In the genomic region with DNA sequence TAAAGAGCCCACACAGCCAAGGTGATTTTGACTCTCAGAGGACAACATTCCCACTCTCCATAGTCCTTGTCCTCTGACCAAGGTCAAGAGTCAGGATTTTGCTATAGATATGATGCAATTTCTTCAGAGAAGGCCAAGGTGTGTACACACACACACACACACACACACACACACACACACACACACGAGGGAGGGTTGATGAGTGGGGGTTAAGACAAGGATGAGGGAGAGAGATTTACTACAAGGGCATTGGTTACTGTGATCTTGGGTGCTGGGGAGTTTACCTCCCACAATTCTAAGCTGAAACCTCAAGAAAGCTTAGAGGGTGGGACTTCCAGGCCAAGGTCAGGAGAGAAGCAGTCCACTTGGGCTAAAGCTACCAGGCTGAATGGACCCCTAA, we compare ENCODE assay signal across 23 mouse cellular contexts.
DNase-seq lines count a peak whose midpoint lies in the region; ATAC-seq and TF ChIP-seq lines count a peak whose summit lies in the region.
"Had no signal": no experiment of that assay in that cellular context is flagged by ENCODE, and none has a peak within 500 bp of the region (broad histone marks: within the 10 kb centered on the region; RNA-seq: fewer than 3 reads in every experiment).

No protein-coding gene starts in this region.

- peak; percentile 52; the same call in 1 of the 2 replicates for ATAC-seq in hindbrain, embryonic 11.5 days (ENCODE audit: low FRiP score)
- no peak for ATAC-seq in hindbrain, embryonic 13.5 days (ENCODE audit: low FRiP score)
- ATAC-seq in neural tube, embryonic 11.5 days (ENCODE audit: insufficient read depth, low FRiP score, low TSS enrichment), result peak; percentile 51
- no peak for ATAC-seq in monocyte, adult 5-6 weeks (replicated peaks; ENCODE audit: insufficient number of reproducible peaks, low FRiP score, low TSS enrichment, poor library complexity, severe bottlenecking)
- ATAC-seq: CD4-positive, CD25-positive, alpha-beta regulatory T cell, adult 4 months had no signal

- no peaks in the 10 kb centered on the region for H3K4me1 ChIP-seq in hindbrain, embryonic 11.5 days (replicated peaks; ENCODE audit: control insufficient read depth, insufficient read depth, low read length)
- peaks cover 30% of the 10 kb centered on the region for H3K4me1 ChIP-seq in hindbrain, embryonic 13.5 days (replicated peaks)
- H3K4me1 ChIP-seq in ES-Bruce4 (ENCODE audit: control insufficient read depth, insufficient read depth, low read length), result peaks cover 7% of the 10 kb centered on the region
- peaks cover 6% of the 10 kb centered on the region; the same call in 1 of the 2 replicates for H3K4me1 ChIP-seq in neural tube, embryonic 11.5 days (ENCODE audit: control insufficient read depth, insufficient read depth, low read length)
- H3K4me1 ChIP-seq: limb, embryonic 12.5 days; lung, embryonic 15.5 days had no signal

- TF ChIP-seq POLR2A in ES-Bruce4 (IDR thresholded peaks at IDR 0.05; ENCODE audit: insufficient read depth, low read length), result no peak

- no peaks in the 10 kb centered on the region for H3K27me3 ChIP-seq in hindbrain, embryonic 11.5 days (ENCODE audit: control insufficient read depth, insufficient read depth, low read length)
- H3K27me3 ChIP-seq in hindbrain, embryonic 13.5 days, result no peaks in the 10 kb centered on the region
- no peaks in the 10 kb centered on the region for H3K27me3 ChIP-seq in ES-Bruce4 (ENCODE audit: control insufficient read depth, insufficient read depth, low read length, poor library complexity, severe bottlenecking)
- H3K27me3 ChIP-seq in neural tube, embryonic 11.5 days (ENCODE audit: control insufficient read depth, insufficient read depth, low read length), result no peaks in the 10 kb centered on the region
- H3K27me3 ChIP-seq: hindbrain, embryonic 15.5 days; kidney, embryonic 15.5 days; limb, embryonic 12.5 days; lung, embryonic 15.5 days; neural tube, embryonic 12.5 days had no signal

- no peak overlapping the region for H3K4me3 ChIP-seq in hindbrain, embryonic 11.5 days (ENCODE audit: low read depth, low read length)
- no peak overlapping the region for H3K4me3 ChIP-seq in hindbrain, embryonic 13.5 days
- no peak overlapping the region for H3K4me3 ChIP-seq in ES-Bruce4 (ENCODE audit: low read depth, low read length)
- no peak overlapping the region for H3K4me3 ChIP-seq in neural tube, embryonic 11.5 days (ENCODE audit: low read depth, low read length)
- H3K4me3 ChIP-seq: hindbrain, embryonic 15.5 days; kidney, embryonic 15.5 days; limb, embryonic 12.5 days; lung, embryonic 15.5 days; neural tube, embryonic 12.5 days had no signal

- peak overlapping the region; percentile 61 for H3K27ac ChIP-seq in hindbrain, embryonic 11.5 days (ENCODE audit: low read depth, low read length)
- H3K27ac ChIP-seq in hindbrain, embryonic 13.5 days, result no peak overlapping the region; the same call in 1 of the 2 replicates
- H3K27ac ChIP-seq in ES-Bruce4 (ENCODE audit: insufficient read depth, low read length), result peak overlapping the region; percentile 58; the same call in 1 of the 2 replicates
- peak overlapping the region; percentile 70 for H3K27ac ChIP-seq in neural tube, embryonic 11.5 days (ENCODE audit: low read depth, low read length)
- H3K27ac ChIP-seq: kidney, embryonic 15.5 days; limb, embryonic 12.5 days; lung, embryonic 15.5 days had no signal

- WGBS in hindbrain, embryonic 11.5 days, result 15% methylated on average over 1 of the region's 1 CpGs
- 57% methylated on average over 1 of the region's 1 CpGs for WGBS in hindbrain, embryonic 13.5 days
- 25% methylated on average over 1 of the region's 1 CpGs for WGBS in neural tube, embryonic 11.5 days

- TF ChIP-seq CTCF in ES-Bruce4 (IDR thresholded peaks at IDR 0.05; ENCODE audit: low read depth, low read length), result no peak

- H3K9ac ChIP-seq in hindbrain, embryonic 11.5 days (ENCODE audit: low read depth, low read length), result no peak overlapping the region
- H3K9ac ChIP-seq in hindbrain, embryonic 13.5 days, result no peak overlapping the region
- H3K9ac ChIP-seq in ES-Bruce4 (ENCODE audit: low read depth, poor library complexity, severe bottlenecking), result no peak overlapping the region
- no peak overlapping the region for H3K9ac ChIP-seq in neural tube, embryonic 11.5 days (ENCODE audit: low read length)
- H3K9ac ChIP-seq: forebrain, postnatal 0 days; hindbrain, embryonic 15.5 days; kidney, embryonic 15.5 days; limb, embryonic 12.5 days; lung, embryonic 15.5 days; neural tube, embryonic 12.5 days had no signal

- no peak for TF ChIP-seq EP300 in ES-Bruce4 (IDR thresholded peaks at IDR 0.05; ENCODE audit: insufficient read depth, low read depth, low read length)

- H3K36me3 ChIP-seq in hindbrain, embryonic 11.5 days (ENCODE audit: control insufficient read depth, insufficient read depth, low read length), result no peaks in the 10 kb centered on the region
- H3K36me3 ChIP-seq in hindbrain, embryonic 13.5 days, result no peaks in the 10 kb centered on the region
- no peaks in the 10 kb centered on the region for H3K36me3 ChIP-seq in ES-Bruce4 (ENCODE audit: control insufficient read depth, insufficient read depth, low read length, poor library complexity, severe bottlenecking)
- no peaks in the 10 kb centered on the region for H3K36me3 ChIP-seq in neural tube, embryonic 11.5 days (ENCODE audit: control insufficient read depth, insufficient read depth, low read length)
- H3K36me3 ChIP-seq: hindbrain, embryonic 15.5 days; limb, embryonic 12.5 days; lung, embryonic 15.5 days; neural tube, embryonic 12.5 days had no signal

- DNase-seq in hindbrain, embryonic 11.5 days (ENCODE audit: low spot score), result no peak
- DNase-seq in R1 (ENCODE audit: low read depth, low spot score), result peak; percentile 6
- DNase-seq in neural tube, embryonic 11.5 days (ENCODE audit: low spot score), result no peak
- no peak for DNase-seq in T-cell, adult 2 months (ENCODE audit: low spot score)
- DNase-seq: adrenal gland, postnatal 14 days; cerebellum, adult 11 months; cerebellum, adult 9-10 months; cerebellum, postnatal 36 days; forebrain, postnatal 0 days; gastrocnemius, postnatal 10 days; heart, postnatal 14 days; kidney, adult 18-20 months; kidney, postnatal 25 days; lung, postnatal 36 days had no signal

- H3K4me2 ChIP-seq in hindbrain, embryonic 11.5 days (replicated peaks; ENCODE audit: low read depth, low read length), result no peak overlapping the region
- no peak overlapping the region for H3K4me2 ChIP-seq in hindbrain, embryonic 13.5 days
- H3K4me2 ChIP-seq in neural tube, embryonic 11.5 days (ENCODE audit: low read depth), result no peak overlapping the region
- H3K4me2 ChIP-seq: hindbrain, embryonic 15.5 days; kidney, embryonic 15.5 days; limb, embryonic 12.5 days; lung, embryonic 15.5 days; neural tube, embryonic 12.5 days had no signal

- no peaks in the 10 kb centered on the region for H3K9me3 ChIP-seq in hindbrain, embryonic 11.5 days (ENCODE audit: control insufficient read depth, low read length)
- no peaks in the 10 kb centered on the region for H3K9me3 ChIP-seq in hindbrain, embryonic 13.5 days
- H3K9me3 ChIP-seq in ES-Bruce4 (replicated peaks; ENCODE audit: control insufficient read depth, insufficient read depth, low read length, poor library complexity, severe bottlenecking), result no peaks in the 10 kb centered on the region
- H3K9me3 ChIP-seq in neural tube, embryonic 11.5 days (ENCODE audit: control insufficient read depth, low read length), result no peaks in the 10 kb centered on the region
- H3K9me3 ChIP-seq: hindbrain, embryonic 15.5 days; kidney, embryonic 15.5 days; limb, embryonic 12.5 days; lung, embryonic 15.5 days; neural tube, embryonic 12.5 days had no signal

Comparison
In these comparisons a context has a peak if more than half of its experiments do, and no peak if none do; other contexts are left out.
1. ATAC-seq: peak in hindbrain, embryonic 11.5 days (single experiment) and neural tube, embryonic 11.5 days (single experiment); none in hindbrain, embryonic 13.5 days (single experiment) and monocyte, adult 5-6 weeks (single experiment).